Mouse (Mus musculus) ES-Bruce4 (cell line): ENCODE data around the gene Mad1l1.
A peak's percentile ranks its signal among the peaks of the same experiment; 100 is the strongest.

Experiments
- CTCF ChIP-seq: IDR thresholded peaks from one replicate; pipeline ENCODE4 v1.8.1; 2011; ENCODE audit warnings: low read depth, low read length
- EP300 ChIP-seq: IDR thresholded peaks from 2 replicates; pipeline ENCODE4 v1.6.1; 2011; ENCODE audit warnings: low read depth, low read length; ENCODE audit not compliant: insufficient read depth
- POLR2A ChIP-seq: IDR thresholded peaks from one replicate; pipeline ENCODE4 v1.8.1; 2011; ENCODE audit warnings: low read length; ENCODE audit not compliant: insufficient read depth

- TF ChIP-seq CTCF (no peak), POLR2A (no peak), EP300 (peak; percentile 84)
Observed at GRCm38 (mm10) chr5:140068506-140068905, 252.8 kb downstream of the Mad1l1 start.
